Mouse (Mus musculus): Measurements from ENCODE around the gene Pinlyp.

Pinlyp gene

GRCm38 (mm10) chr7:24546068-24546614, at the start of gene Pinlyp, which contains the start of gene Xrcc1:
Gene Pinlyp (minus strand): TSS chr7:24546118.
Gene Xrcc1 (plus strand): TSS chr7:24546289.
- DNase-seq (ENCODE audit: low read depth, low spot score), result no peak

- DNase-seq (ENCODE audit: low read depth, low spot score), result no peak
Observed at GRCm38 (mm10) chr7:24595464-24595863, 49.5 kb upstream of the Pinlyp start.

GRCm38 (mm10) chr7:24594309-24594803, 48.4 kb upstream of the Pinlyp start:
- DNase-seq (ENCODE audit: low read depth, low spot score), result no peak

- peak; percentile 83 for DNase-seq (ENCODE audit: low read depth, low spot score)
Observed at GRCm38 (mm10) chr7:24593621-24594308, 47.8 kb upstream of the Pinlyp start.

DNA sequence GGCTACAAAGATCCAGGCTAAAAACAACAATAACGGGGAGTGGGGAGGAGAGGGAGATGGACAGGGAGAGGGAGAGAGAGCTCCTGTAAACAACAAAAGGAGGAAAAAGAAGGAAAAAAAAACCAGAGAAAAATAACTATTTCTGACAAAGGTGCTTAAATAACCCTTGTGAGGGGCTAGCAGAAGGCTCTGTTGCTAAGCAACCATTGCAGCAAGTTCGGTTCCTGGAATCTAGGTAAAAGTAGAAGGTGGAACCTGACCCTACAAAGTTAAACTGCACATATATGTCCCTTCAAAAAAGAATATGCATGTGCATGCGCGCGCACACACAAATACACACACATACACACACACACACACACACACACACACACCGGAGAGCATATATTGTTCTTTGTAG, 46.9 kb upstream of the Pinlyp start:
- peak; percentile 25 for DNase-seq (ENCODE audit: low read depth, low spot score)

GRCm38 (mm10) chr7:24592163-24592562, 46.2 kb upstream of the Pinlyp start:
- no peak for DNase-seq (ENCODE audit: low read depth, low spot score)

DNA sequence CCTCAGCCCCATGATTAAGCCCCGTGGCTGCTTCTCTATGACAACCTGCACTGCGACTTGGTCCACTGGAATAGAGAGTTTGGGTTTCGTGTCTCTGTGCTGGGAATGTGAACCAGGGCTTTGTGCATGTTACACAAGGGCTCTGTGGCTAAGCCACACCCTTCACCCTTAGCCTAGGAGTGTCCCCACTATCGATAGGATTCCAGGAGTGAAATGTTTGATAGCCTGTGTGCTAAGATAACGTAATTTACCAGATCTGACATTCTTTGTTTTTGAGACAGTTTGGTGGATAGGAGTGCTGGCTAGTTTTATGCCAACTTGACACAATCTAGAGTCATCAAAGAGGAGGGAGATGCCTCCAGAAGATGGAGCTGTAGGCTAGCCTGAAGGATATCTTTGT, 45.8 kb upstream of the Pinlyp start:
- peak; percentile 22 for DNase-seq (ENCODE audit: low read depth, low spot score)

DNA sequence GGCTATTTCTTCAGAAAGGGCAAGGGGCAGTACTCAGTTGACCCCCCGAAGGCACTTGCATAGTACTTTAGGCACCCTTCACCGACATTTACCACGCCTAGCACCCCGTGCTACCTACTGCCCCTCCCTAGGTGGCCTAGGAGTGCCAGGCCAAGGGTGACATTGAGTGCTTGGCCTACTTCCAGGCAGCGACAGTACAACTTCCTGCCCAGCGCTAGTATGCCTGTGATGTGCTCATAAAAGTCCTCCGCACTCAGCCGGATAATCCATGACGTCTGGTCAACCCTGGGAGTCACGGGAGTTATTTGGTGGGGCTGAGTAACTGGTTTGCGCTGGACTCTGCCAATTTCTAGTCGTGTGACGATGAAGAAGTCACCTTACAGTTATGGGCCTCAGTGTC, 42.4 kb upstream of the Pinlyp start:
- no peak for DNase-seq (ENCODE audit: low read depth, low spot score)

DNA sequence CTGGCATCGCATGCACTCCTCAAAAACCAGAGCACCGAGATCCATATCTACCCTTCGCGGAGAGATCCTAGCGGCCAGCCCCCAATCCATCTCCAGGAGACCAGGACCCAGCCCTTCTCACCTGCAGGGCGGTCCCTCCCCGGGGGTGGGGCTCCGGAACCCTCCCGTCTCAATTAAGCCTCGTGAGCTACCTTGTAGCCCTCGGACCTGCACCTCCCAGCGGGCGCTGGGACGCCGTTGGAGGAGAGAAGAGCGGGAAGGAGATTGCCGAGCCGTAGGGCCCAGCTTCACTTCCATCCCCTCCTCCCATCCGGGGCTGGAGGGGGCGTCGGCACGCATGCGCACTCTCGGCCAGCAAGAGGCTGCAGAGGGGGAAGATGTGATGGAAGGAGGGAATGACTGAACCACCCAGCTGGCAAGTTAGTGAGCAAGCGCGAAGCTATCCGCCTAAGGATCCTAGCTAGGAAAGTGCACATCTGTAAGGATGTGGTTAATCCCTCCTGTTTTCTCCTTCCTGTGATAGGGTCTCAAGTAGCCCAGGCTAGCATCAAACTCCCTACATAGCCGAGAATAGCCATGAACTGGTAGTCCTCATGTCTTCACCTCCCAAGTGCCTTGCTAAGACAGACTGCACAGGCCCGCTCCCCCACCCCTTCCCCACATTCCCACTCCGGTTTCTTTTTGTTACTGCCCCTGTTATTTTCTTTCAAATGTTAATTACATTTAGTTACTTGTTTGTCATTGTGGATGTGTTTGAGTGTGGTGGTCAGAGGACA, 41.6 kb upstream of the Pinlyp start, which contains the start of the genes Ethe1 and Zfp575:
Ethe1 (plus strand) TSS at position 214 of the 776 bp plus-strand sequence.
Zfp575 (minus strand) TSS at position 312 of the 776 bp plus-strand sequence.
- DNase-seq (ENCODE audit: low read depth, low spot score), result peak; percentile 89

DNA sequence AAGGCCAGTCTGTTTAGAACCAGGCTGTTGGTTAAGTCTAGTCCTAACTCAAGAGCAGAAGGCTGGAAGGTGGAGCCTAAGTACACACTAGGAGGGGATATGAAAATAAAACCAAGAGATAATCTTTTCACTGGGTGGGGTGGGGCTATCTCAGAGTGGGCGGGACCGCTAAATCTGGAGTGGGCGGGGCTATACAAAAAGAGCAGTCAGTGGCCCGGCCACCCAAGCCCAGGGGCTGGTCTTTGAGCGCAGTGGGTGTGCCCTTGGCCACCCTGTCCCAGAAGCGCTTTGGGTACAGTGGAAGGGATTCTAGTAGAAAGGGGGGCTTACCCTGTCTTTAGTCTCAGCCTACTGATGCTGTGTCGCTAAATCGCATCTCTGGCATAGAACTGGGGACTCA, 40.9 kb upstream of the Pinlyp start:
- peak; percentile 39 for DNase-seq (ENCODE audit: low read depth, low spot score)

DNA sequence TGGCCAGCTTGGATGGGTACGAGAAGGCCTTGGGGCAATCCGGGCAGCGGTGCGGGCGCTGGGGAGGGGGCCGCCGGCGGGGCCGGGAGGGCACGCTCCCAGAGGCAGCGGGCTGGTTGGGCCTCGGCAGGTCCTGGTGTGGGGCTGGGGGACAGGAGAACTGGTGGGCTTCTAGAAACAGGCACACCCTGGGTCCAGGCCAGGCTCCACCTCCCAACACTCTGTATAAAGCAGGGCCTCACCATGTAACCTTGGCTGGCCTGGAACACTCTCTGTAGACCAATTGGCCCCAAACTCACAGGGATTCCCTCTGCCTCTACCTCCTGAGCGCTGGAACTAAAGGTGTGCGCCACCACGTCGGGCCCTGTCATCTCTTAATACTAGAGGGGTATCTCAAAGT, 40.1 kb upstream of the Pinlyp start:
- no peak for DNase-seq (ENCODE audit: low read depth, low spot score)

DNA sequence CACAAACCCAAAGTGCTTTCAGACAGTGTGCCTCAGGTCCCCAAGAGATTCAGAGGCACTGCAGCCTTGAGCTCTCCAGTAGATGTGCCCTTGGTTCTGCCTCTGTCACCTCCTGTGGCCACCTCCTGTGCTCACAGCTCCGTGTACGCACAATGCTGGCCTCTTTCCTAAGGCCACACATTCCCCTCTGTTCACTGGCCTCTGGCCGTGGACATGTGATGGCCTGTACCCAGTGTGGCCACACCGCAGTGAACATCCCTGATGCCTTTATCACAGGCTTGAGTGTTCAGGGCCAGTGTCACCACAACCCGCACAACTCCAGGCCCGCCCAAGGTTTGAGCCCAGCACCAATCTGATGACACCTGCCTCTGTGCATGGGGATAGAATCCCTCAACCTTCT, 39.0 kb upstream of the Pinlyp start:
- no peak for DNase-seq (ENCODE audit: low read depth, low spot score)

- DNase-seq (ENCODE audit: low read depth, low spot score), result no peak
Observed at GRCm38 (mm10) chr7:24577811-24578210, 31.9 kb upstream of the Pinlyp start.

GRCm38 (mm10) chr7:24574224-24574796, 28.4 kb upstream of the Pinlyp start:
- no peak for DNase-seq (ENCODE audit: low read depth, low spot score)

GRCm38 (mm10) chr7:24572455-24572854, 26.5 kb upstream of the Pinlyp start:
- DNase-seq (ENCODE audit: low read depth, low spot score), result no peak

DNA sequence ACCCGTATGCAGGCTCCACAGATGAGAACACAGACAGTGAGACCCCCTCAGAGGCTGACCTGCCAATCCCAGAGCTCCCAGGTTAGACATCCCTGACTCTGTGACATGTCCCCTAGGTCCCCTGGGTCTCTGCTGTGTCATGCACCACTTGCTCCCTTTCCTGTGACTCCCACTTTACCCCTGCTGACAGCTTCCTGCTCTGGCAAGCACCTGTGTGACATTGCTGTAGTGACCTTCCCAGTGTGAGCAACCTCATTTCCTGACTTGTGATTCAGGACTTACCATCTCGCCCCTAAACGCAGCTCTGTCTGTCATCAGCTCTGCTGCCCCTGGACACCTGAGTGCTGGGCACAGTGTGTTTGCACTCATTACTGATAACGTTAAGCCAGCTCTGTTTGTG, 25.2 kb upstream of the Pinlyp start:
- no peak for DNase-seq (ENCODE audit: low read depth, low spot score)

GRCm38 (mm10) chr7:24568512-24568911, 22.6 kb upstream of the Pinlyp start:
- DNase-seq (ENCODE audit: low read depth, low spot score), result peak; percentile 28

GRCm38 (mm10) chr7:24566206-24566605, 20.3 kb upstream of the Pinlyp start:
- DNase-seq (ENCODE audit: low read depth, low spot score), result no peak

DNA sequence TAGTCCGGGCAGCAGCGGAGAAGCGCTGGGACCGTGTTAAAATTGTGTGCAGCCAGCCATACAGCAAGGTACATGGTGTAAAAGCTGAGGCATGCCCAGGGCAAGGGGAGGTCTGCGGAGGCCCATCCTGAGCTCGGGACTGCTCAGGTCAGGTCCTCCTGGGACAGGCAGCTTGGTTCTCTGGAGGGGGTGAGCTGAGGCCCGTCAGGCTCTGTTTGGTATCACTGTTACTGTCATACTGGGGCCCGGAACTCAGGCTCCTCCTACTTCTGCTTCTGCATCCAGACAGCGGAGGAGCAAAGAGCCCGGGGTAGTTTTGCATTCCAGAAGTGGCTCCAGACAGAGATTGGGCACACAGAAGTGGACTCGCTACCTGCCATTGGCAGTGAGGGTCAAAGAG, 19.7 kb upstream of the Pinlyp start:
- no peak for DNase-seq (ENCODE audit: low read depth, low spot score)

GRCm38 (mm10) chr7:24564607-24565265, 18.8 kb upstream of the Pinlyp start:
- peak; percentile 72 for DNase-seq (ENCODE audit: low read depth, low spot score)

DNA sequence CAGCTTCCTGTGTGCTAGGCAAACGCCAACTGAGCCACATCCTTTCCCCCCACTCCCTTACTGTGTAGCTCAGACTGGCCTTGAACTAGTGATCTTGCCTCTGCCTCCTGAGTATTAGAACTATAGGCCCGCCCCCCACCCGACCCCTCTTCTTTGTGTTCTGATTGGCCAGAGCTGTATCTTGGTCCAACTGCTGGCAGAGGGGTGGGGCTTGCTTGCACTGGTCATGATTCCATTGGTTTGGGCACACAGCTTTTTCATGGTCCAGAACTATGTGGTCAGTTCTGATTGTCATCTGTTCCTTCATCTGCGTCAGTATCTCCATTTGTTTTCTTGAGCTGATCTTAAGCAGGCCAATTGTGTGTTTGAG, 17.9 kb upstream of the Pinlyp start:
- DNase-seq (ENCODE audit: low read depth, low spot score), result no peak
